Mouse (Mus musculus): Measurements from ENCODE around the gene Rab24.

The Rab24 gene

GRCm38 (mm10) chr13:55328641-55329040 lies 6.9 kb upstream of the Rab24 start:
- no peak for DNase-seq

- no peak for DNase-seq
Measured at GRCm38 (mm10) chr13:55328171-55328570, 6.4 kb upstream of the Rab24 start.

DNA sequence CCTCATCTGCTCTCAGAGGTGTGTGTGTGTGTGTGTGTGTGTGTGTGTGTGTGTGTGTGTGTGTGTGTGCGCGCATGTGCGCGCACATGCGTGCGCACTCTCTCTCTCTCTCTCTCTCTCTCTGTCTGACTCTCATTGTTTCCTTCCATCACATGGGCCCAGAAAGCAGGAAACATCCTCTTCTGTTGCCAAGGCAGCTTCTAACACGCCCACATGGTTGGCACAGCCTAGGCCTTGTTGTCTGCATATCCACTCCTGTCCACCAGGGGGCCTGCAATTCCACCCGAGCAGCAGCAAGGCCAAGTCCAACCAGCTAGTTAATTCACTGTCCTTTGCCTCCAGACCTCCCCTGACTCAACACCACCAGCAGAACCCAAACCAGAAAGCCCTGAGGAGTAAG lies 5.9 kb upstream of the Rab24 start:
- DNase-seq, result peak; percentile 91 to 92

DNA sequence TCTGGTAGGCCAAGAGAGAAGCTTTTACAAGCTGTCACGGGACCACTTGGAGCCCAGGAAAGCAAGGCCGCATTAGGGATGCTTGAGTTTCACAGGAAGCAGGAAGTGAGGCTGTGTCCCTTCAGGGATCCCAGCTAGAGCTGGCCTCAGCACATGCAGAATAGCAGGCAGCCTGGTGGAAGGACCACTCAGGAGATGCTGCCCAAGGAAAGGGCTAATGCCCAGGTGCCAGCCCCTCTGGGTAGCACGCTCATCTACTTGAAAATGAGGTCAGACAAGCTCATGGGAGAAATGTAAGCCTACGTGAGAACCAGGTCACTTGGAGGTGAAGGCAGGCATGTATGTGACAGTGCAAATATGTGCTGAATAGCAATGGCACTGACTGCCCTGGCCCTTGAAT lies 5.4 kb upstream of the Rab24 start:
- no peak for DNase-seq

DNA sequence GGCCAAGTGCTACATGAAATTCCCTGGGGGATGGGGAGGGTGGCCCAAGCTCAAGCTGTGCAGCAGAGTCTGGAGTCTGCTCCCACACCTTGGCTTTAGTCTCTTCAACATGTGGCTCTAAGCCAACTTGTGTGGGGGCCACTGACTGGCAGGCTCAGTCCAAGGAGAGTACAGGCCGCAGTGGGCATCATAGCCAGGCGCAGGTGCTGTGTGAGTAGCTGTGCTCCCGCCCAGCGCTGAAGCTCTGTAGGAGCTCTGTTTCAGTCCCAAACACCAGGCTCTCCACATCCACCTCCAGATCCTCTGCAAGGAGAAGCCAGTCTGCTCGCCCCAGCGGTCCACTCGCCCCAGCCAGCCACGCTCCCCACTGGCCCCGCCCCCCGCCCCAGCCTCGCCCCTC lies 3.9 kb upstream of the Rab24 start:
- no peak for DNase-seq

DNA sequence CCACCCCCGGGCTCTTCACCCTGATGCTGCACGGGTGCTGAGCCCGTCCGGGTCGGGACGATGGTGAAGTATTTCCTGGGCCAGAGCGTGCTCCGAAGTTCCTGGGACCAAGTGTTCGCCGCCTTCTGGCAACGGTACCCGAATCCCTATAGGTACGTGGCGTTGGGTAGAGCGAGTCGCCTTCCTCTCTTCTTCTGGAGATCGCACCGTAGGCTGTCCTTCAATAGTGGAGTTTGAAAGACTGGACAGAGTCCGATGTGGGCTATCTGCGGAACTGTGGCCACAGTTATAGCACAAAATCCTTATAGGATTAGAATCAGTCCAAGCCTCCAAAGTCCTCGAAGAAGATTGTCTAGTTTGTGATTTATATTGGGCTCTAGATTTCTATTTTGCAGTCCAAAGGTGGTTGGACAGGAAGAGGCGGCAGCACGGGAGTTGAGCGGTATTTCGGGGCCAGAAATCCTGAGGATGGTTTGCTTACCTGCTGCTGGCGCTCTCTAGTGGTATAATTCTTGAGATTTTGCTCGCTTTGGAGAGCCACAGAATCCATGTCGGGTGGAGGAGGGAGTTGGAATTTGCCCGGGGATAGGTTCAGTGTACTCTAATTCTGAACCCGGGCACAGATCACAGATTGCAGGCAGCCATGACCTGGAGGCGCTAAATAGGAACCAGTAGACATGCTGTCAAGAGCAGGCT lies 532 bp upstream of the Rab24 start:
- DNase-seq, result peak; percentile 58 to 61

GRCm38 (mm10) chr13:55319931-55320533 lies 1.7 kb downstream of the Rab24 start, which contains the start of gene Prelid1:
TSS of gene Prelid1 (plus strand) at chr13:55320500.
- DNase-seq, result peak; percentile 37 to 58

- DNase-seq, result no peak
Measured at GRCm38 (mm10) chr13:55318351-55318750, 3.4 kb downstream of the Rab24 start.

DNA sequence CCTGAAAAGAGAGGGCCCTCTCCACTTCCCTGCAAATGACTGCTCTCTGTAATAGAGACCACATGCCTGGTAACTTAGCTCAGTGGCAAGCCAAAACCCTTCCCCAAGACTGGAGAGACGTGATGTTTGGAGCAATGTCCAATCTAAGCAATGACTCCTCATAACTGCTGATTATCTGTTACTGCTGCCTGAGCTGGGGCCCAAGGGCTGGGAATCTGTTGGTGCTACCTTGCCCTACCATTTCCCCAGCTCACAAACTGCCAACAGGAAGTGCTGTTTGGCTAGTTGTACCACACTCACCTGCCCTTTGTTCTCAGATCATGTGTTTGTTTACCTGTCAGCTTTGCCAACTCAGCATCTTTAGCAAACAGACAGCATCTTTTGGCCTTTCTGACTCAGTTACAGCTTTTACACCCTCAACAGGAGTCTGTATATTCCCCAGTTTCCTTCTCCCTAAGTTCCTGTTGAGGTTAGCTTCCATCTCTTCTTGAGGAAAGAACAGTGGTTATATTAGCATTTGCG lies 6.8 kb downstream of the Rab24 start:
- DNase-seq, result no peak

DNA sequence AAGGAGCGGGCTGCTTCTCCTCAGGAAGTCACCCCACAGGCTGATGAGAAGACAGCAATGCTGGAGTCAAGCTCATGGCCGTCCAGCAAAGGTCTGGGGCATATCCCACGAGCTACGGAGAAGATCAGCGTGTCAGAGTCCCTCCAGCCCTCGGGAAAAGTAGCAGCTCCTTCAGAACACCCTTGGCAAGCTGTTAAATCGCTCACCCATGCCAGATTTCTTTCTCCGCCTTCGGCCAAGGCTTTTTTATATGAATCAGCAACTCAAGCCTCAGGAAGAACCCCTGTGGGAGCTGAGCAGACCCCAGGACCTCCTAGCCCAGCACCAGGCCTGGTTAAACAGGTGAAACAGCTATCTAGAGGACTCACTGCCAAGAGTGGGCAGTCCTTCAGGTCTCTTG lies 8.7 kb downstream of the Rab24 start:
- no peak for DNase-seq

DNA sequence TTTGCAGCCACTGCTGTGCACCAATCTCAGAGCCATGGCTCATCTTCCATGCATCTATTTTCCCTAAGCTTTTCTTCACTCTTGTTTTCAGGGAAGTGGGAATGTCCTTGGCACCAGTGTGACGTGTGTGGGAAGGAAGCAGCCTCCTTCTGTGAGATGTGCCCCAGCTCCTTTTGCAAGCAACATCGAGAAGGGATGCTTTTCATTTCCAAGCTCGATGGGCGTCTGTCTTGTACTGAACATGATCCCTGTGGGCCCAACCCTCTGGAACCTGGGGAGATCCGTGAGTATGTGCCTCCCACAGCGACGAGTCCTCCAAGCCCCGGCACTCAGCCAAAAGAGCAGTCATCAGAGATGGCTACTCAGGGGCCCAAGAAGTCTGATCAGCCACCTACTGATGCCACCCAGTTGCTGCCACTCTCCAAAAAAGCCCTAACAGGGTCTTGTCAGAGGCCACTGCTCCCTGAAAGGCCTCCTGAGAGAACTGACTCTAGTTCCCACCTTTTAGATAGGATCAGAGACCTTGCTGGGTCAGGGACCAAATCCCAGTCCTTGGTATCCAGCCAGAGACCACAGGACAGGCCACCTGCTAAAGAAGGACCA lies 9.6 kb downstream of the Rab24 start:
- no peak for DNase-seq

GRCm38 (mm10) chr13:55300913-55301312 lies 20.8 kb downstream of the Rab24 start:
- no peak for DNase-seq

DNA sequence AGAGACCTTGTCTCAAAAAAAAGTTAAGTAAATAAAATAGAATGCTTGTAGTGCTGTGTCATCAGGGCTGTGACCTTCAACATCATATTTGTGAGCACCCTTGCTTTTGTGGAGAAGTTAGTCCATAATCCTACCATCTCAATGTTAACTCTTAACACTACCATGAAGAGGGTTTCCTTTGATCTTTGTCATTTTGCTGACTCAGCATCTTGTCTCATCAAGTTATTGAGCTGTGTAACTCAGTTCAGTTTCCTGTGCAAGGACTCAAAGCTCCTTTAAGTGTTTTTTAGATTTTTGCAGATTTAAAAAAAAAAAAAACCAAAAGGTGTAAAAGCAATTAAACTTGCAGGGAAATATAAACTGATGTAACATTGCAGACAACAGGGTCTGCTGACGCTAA lies 25.0 kb downstream of the Rab24 start:
- DNase-seq, result no peak

- peak in 1 of 2 experiments; percentile 9 for DNase-seq
Measured at GRCm38 (mm10) chr13:55288854-55289253, 32.9 kb downstream of the Rab24 start.

GRCm38 (mm10) chr13:55277646-55278045 lies 44.1 kb downstream of the Rab24 start:
- no peak for DNase-seq

GRCm38 (mm10) chr13:55277203-55277602 lies 44.5 kb downstream of the Rab24 start:
- DNase-seq, result no peak
